Mouse (Mus musculus) liver, embryonic 16.5 days (tissue): ENCODE measurements around the gene Zfp143. TPM values are rescaled to one million over a fixed set of nuclear protein-coding genes. Genes with fewer than 3 reads are reported as not detected.
A peak's percentile ranks its signal among the peaks of the same experiment; 100 is the strongest.

ENCODE experiments used
- ATAC-seq: fragments of 200-750 bp; cut with Nextera tagmentation; 2 replicates; pipeline ENCODE4 v1.8.0; 2017; ENCODE audit warnings: low read depth, mild to moderate bottlenecking, moderate number of reproducible peaks, moderate library complexity
- H3K27ac ChIP-seq: fragments of 300-500 bp; sonication (generic); 2 replicates; pipeline ENCODE4 v1.5.1; 2014; ENCODE audit warnings: mild to moderate bottlenecking, low read length
- H3K27me3 ChIP-seq: fragments of 300-500 bp; sonication (generic); 2 replicates; pipeline ENCODE4 v1.6.1; 2014; ENCODE audit warnings: low read depth, low read length, mixed read lengths; ENCODE audit not compliant: control insufficient read depth, insufficient read depth
- H3K36me3 ChIP-seq: fragments of 300-500 bp; sonication (generic); 2 replicates; pipeline ENCODE4 v1.6.1; 2014; ENCODE audit warnings: mild to moderate bottlenecking; ENCODE audit not compliant: control insufficient read depth, insufficient read depth
- H3K4me1 ChIP-seq: fragments of 300-500 bp; sonication (generic); 2 replicates; pipeline ENCODE4 v1.6.1; 2014; ENCODE audit warnings: low read depth, low read length, mixed read lengths; ENCODE audit not compliant: control insufficient read depth
- H3K4me2 ChIP-seq: fragments of 300-500 bp; sonication (generic); 2 replicates; pipeline ENCODE4 v1.6.1; 2014; ENCODE audit warnings: low read depth, low read length, mixed read lengths
- H3K4me3 ChIP-seq: fragments of 300-500 bp; sonication (generic); 2 replicates; pipeline ENCODE4 v1.5.1; 2014; ENCODE audit warnings: low read depth, mild to moderate bottlenecking, low read length
- H3K9ac ChIP-seq: fragments of 300-500 bp; sonication (generic); 2 replicates; pipeline ENCODE4 v1.6.1; 2014; ENCODE audit warnings: low read depth, low read length
- H3K9me3 ChIP-seq: fragments of 300-500 bp; sonication (generic); replicated peaks from 2 replicates; pipeline ENCODE4 v1.6.1; 2016; ENCODE audit warnings: low read length; ENCODE audit not compliant: control insufficient read depth
- WGBS: fragments of 180-500 bp; shearing (Covaris S2); extraction: QIAGEN DNeasy Blood & Tissue Kit; methylation state at CpG from one replicate; pipeline ENCODE4 v1.1.7; 2014; ENCODE audit not compliant: insufficient replicate concordance; 5-methylcytosine and 5-hydroxymethylcytosine counted together
- polyA plus RNA-seq: library from polyadenylated mRNA; unstranded; fragments of >200 nt; fragmentation: Nextera tagmentation; extraction: Ambion mirVana; gene quantifications from 2 replicates; pipeline ENCODE4 v1.2.1, GENCODE M21; 2015

Gene Zfp143
- 9.4 and 10.3 TPM in 2 replicates for polyA plus RNA-seq

DNA sequence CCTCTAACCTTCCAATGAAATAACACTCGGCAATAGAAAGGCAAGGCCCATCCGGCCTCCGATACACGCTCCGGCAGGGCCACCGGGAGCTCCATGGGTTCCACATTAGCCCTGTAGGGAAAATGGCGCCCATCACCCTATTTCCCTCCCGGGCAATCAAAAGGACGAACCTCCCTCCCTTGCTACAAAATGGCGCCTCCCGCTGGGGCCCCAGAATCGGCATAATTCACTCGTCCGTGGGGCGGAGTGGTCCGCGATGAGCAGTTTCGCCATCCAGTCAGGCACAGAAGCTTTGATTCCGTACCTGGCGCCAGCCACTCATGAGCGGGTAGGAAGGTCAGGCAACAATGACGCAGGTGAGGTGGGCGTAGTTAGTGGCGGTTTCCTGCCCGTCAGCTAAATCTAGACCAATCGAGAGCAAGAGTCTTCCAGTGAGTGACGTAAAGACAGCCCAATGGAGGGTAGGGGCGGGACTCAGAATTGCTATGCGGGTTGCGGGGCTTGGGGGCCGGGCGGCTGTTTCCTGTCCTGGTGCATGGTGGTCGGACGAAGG is at the start of gene Zfp143:
TSS of gene Zfp143 (plus strand) at position 19 of the 553 bp plus-strand sequence.
- Histone ChIP-seq H3K9ac (peak within 1 kb of the TSS; percentile 98), H3K36me3 (no peaks in the 10 kb centered on the region; the same call in none of the 2 replicates), H3K27ac (peak within 1 kb of the TSS; percentile 100), H3K27me3 (no peaks in the 10 kb centered on the region), H3K4me3 (peak within 1 kb of the TSS; percentile 91), H3K9me3 (no peaks in the 10 kb centered on the region), H3K4me1 (peaks cover 24% of the 10 kb centered on the region), H3K4me2 (peak within 1 kb of the TSS; percentile 79)
- under 1% methylated on average over 34 of the region's 34 CpGs for WGBS
- peak; percentile 94 for ATAC-seq

DNA sequence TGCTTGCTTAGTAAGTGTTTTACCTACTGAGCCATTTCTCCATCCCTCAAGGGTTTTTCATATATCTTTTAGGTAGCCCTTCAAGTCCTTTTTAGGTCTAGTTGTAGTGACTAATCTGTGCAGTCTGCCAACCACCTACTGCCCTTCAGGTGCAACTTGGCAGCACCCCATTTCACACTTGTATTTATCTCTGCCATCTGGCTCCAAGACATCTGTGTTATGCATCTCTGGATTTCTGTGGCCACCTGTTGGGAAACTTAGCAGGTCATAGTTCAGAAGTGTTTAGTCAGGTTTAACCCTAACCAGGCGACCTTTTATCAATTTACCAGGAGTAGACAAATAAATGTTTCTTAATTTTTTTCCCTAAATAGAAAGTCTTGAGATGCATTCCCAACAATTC is 49.6 kb upstream of the Zfp143 start:
- 32% methylated on average over 1 of the region's 1 CpGs for WGBS
- H3K4me1 ChIP-seq: peaks cover 4% of the 10 kb centered on the region

DNA sequence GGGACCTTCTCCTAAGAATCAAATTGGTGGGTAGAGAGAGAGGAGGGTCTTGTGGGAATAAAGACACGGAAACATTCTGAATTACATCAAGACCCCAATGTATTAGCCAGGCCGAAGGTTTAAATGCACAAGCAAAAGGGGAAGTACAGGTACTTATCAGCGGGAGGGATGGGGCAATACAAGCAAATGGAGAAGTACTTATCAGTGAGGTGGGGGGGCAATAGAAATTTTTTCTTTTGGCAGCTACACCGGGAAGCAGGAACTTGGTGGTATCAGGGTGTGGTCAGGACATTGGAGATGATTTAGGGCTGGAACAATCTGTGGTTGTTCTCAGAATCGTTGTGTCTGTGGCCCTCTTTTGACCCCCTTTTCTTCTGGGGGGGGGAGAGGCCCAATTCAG is 46.7 kb upstream of the Zfp143 start:
- H3K27ac ChIP-seq: no peak overlapping the region
- H3K9me3 ChIP-seq: no peaks in the 10 kb centered on the region
- H3K27me3 ChIP-seq: no peaks in the 10 kb centered on the region
- H3K4me2 ChIP-seq: no peak overlapping the region
- no peak overlapping the region for H3K4me3 ChIP-seq
- no peak overlapping the region for H3K9ac ChIP-seq
- WGBS: 54% methylated on average over 5 of the region's 5 CpGs
- H3K4me1 ChIP-seq: peaks cover 3% of the 10 kb centered on the region; the same call in 1 of the 2 replicates
- no peaks in the 10 kb centered on the region for H3K36me3 ChIP-seq
- no peak for ATAC-seq

More for the DNA sequence above, 49.6 kb upstream of the Zfp143 start:
- Histone ChIP-seq H3K4me3 (no peak overlapping the region), H3K9ac (no peak overlapping the region), H3K27ac (no peak overlapping the region), H3K9me3 (no peaks in the 10 kb centered on the region), H3K27me3 (no peaks in the 10 kb centered on the region), H3K36me3 (no peaks in the 10 kb centered on the region), H3K4me2 (no peak overlapping the region)
- ATAC-seq: no peak

DNA sequence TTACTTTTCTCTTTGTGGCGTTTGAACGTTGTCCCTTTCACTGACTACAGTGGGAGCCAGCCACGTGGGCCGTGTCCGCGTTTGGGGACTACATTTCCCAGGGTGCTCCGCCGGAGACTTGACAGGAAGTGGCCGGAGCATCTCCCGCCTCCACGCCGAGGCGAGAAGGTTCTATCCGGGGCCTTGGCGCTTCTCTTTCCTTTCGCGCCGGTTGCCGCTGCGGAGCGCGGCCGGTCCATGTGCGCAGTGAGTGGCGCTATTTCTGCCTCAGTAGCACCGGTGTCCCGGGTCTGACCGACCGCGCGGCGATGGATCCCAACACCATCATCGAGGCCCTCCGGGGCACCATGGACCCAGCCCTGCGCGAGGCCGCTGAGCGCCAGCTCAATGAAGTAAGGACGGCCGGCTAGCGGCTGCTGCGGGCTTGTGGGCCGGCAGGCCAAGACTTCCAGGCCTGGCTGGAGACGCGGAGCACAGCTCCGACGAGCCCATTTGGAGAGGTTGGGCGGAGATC is 42.8 kb upstream of the Zfp143 start, which contains the start of gene Ipo7:
TSS of gene Ipo7 (plus strand) at position 158 of the 514 bp plus-strand sequence.
- Histone ChIP-seq H3K9ac (peak within 1 kb of the TSS; percentile 97), H3K4me3 (peak within 1 kb of the TSS; percentile 98), H3K4me1 (peaks cover 12% of the 10 kb centered on the region), H3K9me3 (no peaks in the 10 kb centered on the region), H3K36me3 (no peaks in the 10 kb centered on the region), H3K27me3 (no peaks in the 10 kb centered on the region), H3K4me2 (peak within 1 kb of the TSS; percentile 69), H3K27ac (peak within 1 kb of the TSS; percentile 92)
- WGBS: 0% methylated on average over 47 of the region's 48 CpGs
- peak; percentile 97 for ATAC-seq

DNA sequence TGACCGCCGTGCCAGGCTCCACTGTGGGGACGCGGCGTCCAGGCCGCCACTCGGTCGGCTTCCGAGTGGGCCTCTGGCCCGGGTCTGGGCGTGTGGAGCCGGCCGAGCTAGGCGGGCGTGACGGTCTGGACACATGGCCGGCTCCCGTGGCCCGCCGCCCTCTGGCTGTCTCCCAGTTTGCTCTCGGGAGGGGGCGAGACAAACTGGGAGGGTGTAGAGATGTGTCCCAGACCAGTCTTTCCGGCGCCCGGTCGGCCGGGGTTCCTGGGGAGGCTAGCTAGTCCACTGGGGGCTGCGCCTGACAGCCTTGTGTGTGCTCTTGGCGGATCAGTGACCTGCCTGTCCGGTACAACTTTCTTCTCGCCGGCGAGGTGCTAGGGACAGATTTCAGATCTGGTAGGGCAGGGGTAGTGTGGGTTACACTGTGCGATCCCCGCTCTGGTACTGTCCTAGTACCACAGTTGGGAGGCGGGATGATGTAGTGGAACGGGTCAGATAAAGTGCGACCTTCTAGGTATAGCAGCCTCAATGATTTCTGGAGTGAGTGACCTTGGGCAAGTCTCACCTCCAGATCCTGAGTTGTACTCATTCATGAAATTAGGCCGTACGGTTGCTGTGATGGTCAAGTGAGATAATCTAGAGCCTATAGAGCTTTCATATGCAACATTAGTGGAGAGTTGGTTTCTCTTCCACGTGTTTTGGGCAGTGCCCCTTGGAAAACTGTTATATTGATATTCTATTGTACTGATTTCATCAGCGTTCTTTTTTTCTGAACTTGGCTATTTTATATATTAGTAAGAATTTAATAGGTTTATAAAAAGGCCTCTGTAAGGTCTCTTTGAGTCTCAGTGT is 42.2 kb upstream of the Zfp143 start:
- ATAC-seq: peak; percentile 71
- Histone ChIP-seq H3K4me2 (peak overlapping the region; percentile 69), H3K27me3 (no peaks in the 10 kb centered on the region), H3K36me3 (no peaks in the 10 kb centered on the region), H3K4me3 (peak overlapping the region; percentile 98), H3K9ac (peak overlapping the region; percentile 97), H3K27ac (peak overlapping the region; percentile 92), H3K4me1 (peaks cover 12% of the 10 kb centered on the region), H3K9me3 (no peaks in the 10 kb centered on the region)
- under 1% methylated on average over 40 of the region's 42 CpGs for WGBS

DNA sequence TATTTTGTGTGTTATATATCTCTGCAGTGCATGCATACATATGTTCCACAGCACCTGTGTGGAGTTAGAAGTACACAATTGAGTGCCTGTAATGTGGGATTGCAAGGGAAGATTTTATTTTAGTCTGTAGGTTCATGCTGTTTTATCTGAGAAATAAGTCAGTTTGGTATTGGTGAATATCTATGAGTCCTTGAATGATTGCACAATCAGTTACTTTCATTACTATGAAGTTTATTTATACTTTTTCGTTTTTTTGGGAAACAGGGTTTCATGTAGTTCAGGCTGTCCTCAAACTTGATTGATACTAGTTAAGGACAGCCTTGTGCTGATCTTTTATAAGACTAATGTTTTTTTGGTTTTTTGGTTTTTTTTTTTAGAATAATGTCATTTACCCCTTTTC is 37.5 kb upstream of the Zfp143 start:
- no peak overlapping the region for H3K9ac ChIP-seq
- ATAC-seq: no peak
- H3K4me2 ChIP-seq: no peak overlapping the region
- H3K36me3 ChIP-seq: no peaks in the 10 kb centered on the region; the same call in 1 of the 2 replicates
- H3K27me3 ChIP-seq: no peaks in the 10 kb centered on the region
- 65% methylated on average over 1 of the region's 1 CpGs for WGBS
- no peak overlapping the region for H3K4me3 ChIP-seq
- H3K27ac ChIP-seq: no peak overlapping the region
- no peaks in the 10 kb centered on the region for H3K9me3 ChIP-seq
- H3K4me1 ChIP-seq: peaks cover 9% of the 10 kb centered on the region

DNA sequence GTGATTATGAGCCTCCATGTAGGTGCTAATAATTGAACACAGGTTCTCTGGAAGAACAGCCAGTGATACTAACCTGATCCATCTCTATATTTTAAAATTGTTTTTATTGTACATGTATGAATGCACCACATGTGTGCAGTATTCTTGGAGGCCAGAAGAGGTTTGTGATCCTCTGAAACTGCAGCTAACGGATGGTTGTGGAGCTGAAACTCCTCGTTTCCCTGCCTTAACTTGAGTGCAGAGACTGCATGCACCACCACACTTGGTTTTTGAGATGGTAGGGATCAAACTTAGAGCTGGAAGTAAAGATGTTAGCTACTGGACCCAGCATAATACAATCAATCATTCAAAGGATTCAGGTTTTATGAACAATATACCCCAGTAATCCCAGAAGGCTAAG is 34.4 kb upstream of the Zfp143 start:
- WGBS: 65% methylated on average over 2 of the region's 2 CpGs

DNA sequence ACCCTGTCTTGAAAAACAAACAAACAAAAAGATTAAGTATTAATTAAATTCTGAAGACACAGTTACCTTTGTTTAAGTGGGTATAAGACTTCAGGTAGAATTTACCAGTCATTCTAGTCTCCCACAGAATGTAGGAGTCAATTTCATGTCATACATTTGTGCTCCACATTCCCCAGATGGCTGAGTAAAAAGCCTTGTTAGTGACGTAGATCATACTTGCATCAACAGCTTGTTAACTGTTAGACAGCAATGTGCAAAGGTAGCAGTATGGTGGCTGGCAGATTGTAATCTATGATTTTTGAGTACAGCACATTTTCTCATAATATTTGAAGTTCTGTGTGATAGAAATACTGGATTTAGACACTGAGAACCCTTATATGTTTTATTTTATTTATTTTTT is 32.2 kb upstream of the Zfp143 start:
- Histone ChIP-seq H3K4me2 (no peak overlapping the region), H3K27ac (no peak overlapping the region), H3K36me3 (peaks cover 30% of the 10 kb centered on the region), H3K9ac (no peak overlapping the region), H3K4me1 (no peaks in the 10 kb centered on the region), H3K27me3 (no peaks in the 10 kb centered on the region), H3K9me3 (no peaks in the 10 kb centered on the region), H3K4me3 (no peak overlapping the region)
- no peak for ATAC-seq
- WGBS: 59% methylated on average over 1 of the region's 1 CpGs

More for the DNA sequence above, 34.4 kb upstream of the Zfp143 start:
- ATAC-seq: no peak
- Histone ChIP-seq H3K27ac (no peak overlapping the region), H3K9ac (no peak overlapping the region), H3K27me3 (no peaks in the 10 kb centered on the region), H3K4me2 (no peak overlapping the region), H3K9me3 (no peaks in the 10 kb centered on the region), H3K4me3 (no peak overlapping the region), H3K4me1 (peaks cover 4% of the 10 kb centered on the region), H3K36me3 (peaks cover 16% of the 10 kb centered on the region)

DNA sequence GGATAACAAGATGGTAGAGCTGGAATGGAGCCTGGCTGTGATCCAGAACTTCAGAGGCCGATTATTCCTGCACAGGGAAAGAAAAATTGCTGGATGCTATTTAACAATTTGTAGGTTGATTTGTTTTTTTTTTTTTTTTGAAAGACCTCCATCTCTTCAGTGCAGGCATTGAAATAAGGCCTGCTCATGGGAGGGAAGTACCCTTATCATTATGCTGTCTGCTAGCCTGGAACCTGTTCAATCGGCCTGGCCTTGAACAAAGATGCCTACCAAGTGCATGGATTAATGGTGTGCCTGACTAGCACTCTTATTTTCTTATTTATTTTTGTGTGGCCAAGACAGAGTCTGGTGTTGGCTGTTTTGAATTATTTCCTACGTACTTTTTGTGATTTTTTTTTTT is 30.7 kb upstream of the Zfp143 start:
- Histone ChIP-seq H3K27ac (no peak overlapping the region), H3K4me1 (no peaks in the 10 kb centered on the region), H3K4me3 (no peak overlapping the region), H3K9ac (no peak overlapping the region), H3K27me3 (no peaks in the 10 kb centered on the region), H3K9me3 (no peaks in the 10 kb centered on the region), H3K36me3 (peaks cover 36% of the 10 kb centered on the region), H3K4me2 (no peak overlapping the region)
- WGBS: 73% methylated on average over 3 of the region's 3 CpGs
- ATAC-seq: no peak
